Mouse (Mus musculus): ENCODE measurements at regions not wholly inside any gene's neighbourhood (a gene's known extent, or its start where the extent isn't known, plus 50 kb on each side); places are given as distances from the start of the nearest gene placed in this dataset.

DNA sequence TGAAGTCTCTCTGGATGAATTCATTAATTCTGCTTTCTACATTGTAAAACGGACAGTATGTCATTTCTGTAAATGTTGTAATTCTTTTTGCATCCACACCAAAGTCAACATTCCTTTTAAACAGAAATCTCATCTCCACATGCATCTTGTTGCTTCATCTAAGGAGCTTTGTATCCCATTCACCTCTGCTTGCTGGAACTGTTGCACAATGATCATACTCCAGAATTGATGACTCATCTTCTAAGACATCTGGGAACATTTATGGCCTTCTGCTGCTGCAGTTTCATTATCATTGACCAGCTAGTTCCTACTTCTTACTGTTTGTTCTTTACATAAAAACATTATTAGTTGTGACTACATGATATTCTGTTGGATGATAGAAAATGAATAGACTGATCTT is 1926.9 kb upstream of the Gm38303 start:
- Histone ChIP-seq H3K36me3 (no peaks in the 10 kb centered on the region), H3K9me3 (no peaks in the 10 kb centered on the region), H3K4me2 (replicated peaks) (no peak overlapping the region), H3K9ac (no peak overlapping the region), H3K4me1 (no peaks in the 10 kb centered on the region), H3K27me3 (replicated peaks) (no peaks in the 10 kb centered on the region), H3K4me3 (no peak overlapping the region), H3K27ac (no peak overlapping the region)
- no peak for ATAC-seq (ENCODE audit: low FRiP score, low read depth)
- WGBS: 85% methylated on average over 1 of the region's 1 CpGs

DNA sequence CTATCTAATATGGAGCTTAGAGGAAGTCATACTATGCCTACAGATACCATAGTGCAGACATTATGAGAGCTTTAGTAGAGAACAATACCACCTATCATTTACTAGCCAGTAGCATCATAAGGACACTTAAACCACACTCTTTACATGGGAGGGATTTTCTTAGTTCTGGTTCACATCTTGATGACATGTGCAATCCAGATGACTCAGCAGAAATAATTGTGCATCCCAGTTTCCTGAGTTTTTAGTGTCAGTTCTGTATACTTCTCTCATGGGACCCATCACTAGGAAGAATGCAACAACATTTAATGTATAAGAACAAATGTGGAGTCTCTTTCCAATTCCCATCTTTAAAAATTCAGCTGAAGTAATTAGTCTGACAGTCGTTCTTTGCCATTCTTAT is 1922.2 kb upstream of the Gm38303 start:
- Histone ChIP-seq H3K27me3 (replicated peaks) (no peaks in the 10 kb centered on the region), H3K4me1 (no peaks in the 10 kb centered on the region), H3K36me3 (no peaks in the 10 kb centered on the region), H3K4me3 (no peak overlapping the region), H3K9ac (no peak overlapping the region), H3K4me2 (replicated peaks) (no peak overlapping the region), H3K27ac (no peak overlapping the region), H3K9me3 (no peaks in the 10 kb centered on the region)
- WGBS: 73% methylated on average over 1 of the region's 1 CpGs
- no peak for ATAC-seq (ENCODE audit: low FRiP score, low read depth)

DNA sequence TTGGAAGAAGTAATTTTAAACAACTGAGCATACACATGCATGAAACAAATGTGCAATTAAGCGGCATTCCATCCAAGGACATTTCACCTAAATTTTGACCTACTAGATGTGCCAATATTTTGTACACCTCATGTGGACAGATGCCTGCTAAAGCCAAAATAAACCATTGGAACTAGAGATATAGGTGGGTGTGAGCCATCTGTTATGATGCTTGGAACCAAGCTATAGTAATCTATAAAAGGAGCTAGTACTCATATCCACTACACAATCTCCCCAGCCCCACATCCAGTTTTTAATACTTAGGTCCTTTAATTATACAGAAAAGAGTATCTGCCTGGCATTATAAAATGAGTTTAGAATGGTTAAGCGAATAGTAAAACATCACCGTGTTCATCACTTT is 1910.7 kb upstream of the Gm38303 start:
- H3K27ac ChIP-seq: no peak overlapping the region
- no peak overlapping the region for H3K4me2 ChIP-seq (replicated peaks)
- H3K4me3 ChIP-seq: no peak overlapping the region
- no peaks in the 10 kb centered on the region for H3K9me3 ChIP-seq
- ATAC-seq (ENCODE audit: low FRiP score, low read depth): no peak
- H3K4me1 ChIP-seq: no peaks in the 10 kb centered on the region
- WGBS: 92% methylated on average over 3 of the region's 3 CpGs
- no peaks in the 10 kb centered on the region for H3K27me3 ChIP-seq (replicated peaks)
- H3K36me3 ChIP-seq: no peaks in the 10 kb centered on the region
- no peak overlapping the region for H3K9ac ChIP-seq

DNA sequence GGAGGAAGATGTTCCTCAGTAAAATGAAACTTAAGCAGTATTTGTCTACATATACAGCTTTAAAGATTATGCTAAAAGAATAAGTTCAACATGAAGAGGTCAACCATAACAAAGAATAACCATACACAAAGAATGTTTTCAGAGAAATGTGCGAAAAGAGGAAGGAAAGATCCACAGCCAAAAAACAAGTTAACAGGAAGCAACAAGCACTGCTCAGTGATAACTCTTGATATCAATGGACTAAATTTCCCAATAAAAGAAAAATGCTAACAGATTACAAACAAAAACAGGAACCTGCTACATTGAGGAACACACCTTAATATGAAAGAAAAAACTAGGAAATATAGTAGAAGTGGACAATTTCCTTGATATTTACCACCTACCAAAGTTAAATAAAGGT is 1905.5 kb upstream of the Gm38303 start:
- 74% methylated on average over 1 of the region's 1 CpGs for WGBS
- no peak overlapping the region for H3K27ac ChIP-seq
- no peaks in the 10 kb centered on the region for H3K9me3 ChIP-seq
- no peak overlapping the region for H3K4me2 ChIP-seq (replicated peaks)
- no peaks in the 10 kb centered on the region for H3K36me3 ChIP-seq
- ATAC-seq (ENCODE audit: low FRiP score, low read depth): no peak
- H3K4me3 ChIP-seq: no peak overlapping the region
- H3K4me1 ChIP-seq: no peaks in the 10 kb centered on the region
- H3K9ac ChIP-seq: no peak overlapping the region
- H3K27me3 ChIP-seq (replicated peaks): no peaks in the 10 kb centered on the region

DNA sequence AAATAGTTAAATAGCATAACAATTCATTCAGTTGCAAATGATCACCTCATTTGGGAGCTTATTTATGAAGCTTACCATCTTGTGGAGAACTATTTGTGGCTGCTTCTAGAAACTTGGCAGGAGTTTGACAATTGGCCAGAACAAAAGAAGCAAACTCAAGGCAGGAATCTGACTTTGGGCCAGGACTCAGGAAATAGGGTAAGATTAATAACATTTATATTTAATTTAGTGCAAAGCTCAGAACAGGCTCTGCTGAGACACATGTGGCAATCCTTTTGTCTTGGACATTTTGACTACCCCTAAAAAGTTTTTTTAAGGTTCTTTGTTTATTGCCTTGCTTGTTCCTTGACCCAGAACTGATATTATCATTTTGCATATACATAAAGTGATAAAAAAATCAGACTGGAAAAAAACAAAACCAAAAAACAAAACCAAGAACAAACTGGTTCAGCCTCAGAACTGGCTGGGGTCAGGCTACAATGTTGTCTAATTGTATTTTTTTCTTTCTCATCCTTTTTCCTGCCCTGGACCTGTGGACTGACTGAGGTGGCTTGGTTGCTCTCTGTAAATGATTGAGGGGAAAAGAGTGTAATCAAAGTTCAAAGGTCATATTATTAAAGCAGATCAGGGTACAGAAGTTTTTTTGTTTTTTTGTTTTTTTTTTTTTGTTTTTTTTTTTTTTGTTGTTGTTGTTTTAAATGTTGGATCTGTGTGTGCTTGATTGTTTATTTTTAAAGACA is 1892.4 kb upstream of the Gm38303 start:
- no peak overlapping the region for H3K27ac ChIP-seq
- H3K36me3 ChIP-seq: no peaks in the 10 kb centered on the region
- no peak overlapping the region for H3K4me3 ChIP-seq
- H3K4me2 ChIP-seq (replicated peaks): no peak overlapping the region
- no peaks in the 10 kb centered on the region for H3K9me3 ChIP-seq
- no peaks in the 10 kb centered on the region for H3K27me3 ChIP-seq (replicated peaks)
- H3K4me1 ChIP-seq: no peaks in the 10 kb centered on the region
- H3K9ac ChIP-seq: no peak overlapping the region
- ATAC-seq (ENCODE audit: low FRiP score, low read depth): no peak

DNA sequence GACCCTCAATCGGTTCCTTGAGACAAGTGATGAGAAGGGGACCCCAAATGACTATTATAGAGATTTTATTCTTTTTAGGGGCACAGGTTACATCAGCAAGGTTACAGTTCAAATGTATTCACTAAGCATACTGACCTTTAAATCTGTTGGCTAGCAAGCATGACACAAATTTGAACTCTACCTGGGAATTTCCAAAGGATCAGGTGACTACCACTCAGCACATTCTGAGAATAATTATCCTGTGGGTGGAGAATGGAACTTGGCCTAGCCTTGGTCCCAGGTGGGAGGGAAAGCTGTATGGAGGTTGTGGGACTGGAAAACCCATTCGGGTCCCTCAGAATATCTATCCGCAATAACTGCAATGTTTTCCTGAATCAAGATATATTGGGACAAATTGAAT is 1891.3 kb upstream of the Gm38303 start:
- no peak for ATAC-seq (ENCODE audit: low FRiP score, low read depth)

DNA sequence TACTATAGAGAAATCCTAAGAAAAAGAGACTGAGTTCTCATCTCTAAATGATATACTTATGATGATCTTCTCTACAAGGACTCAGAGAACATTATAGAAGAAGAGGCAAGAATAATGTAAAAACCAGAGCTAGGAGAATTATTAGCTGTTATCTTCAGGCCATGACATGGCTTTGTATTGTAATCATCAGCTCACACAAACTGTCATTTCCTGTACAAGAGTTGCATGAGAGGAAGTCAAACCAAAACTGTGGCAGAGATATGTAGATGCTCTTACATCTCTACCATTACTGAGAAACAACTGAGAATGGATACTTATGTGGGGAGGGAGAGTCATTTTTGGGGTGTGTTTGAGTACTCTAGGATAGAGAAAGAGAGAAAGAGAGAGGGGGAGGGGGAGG is 1889.4 kb upstream of the Gm38303 start:
- Histone ChIP-seq H3K4me2 (replicated peaks) (no peak overlapping the region), H3K36me3 (no peaks in the 10 kb centered on the region), H3K9ac (no peak overlapping the region), H3K9me3 (no peaks in the 10 kb centered on the region), H3K4me1 (no peaks in the 10 kb centered on the region), H3K4me3 (no peak overlapping the region), H3K27ac (no peak overlapping the region), H3K27me3 (replicated peaks) (no peaks in the 10 kb centered on the region)
- ATAC-seq (ENCODE audit: low FRiP score, low read depth): no peak

More for the DNA sequence above, 1891.3 kb upstream of the Gm38303 start:
- H3K4me2 ChIP-seq (replicated peaks): no peak overlapping the region
- no peaks in the 10 kb centered on the region for H3K27me3 ChIP-seq (replicated peaks)
- H3K9me3 ChIP-seq: no peaks in the 10 kb centered on the region
- H3K27ac ChIP-seq: no peak overlapping the region
- no peaks in the 10 kb centered on the region for H3K4me1 ChIP-seq
- no peak overlapping the region for H3K9ac ChIP-seq
- H3K4me3 ChIP-seq: no peak overlapping the region
- 88% methylated on average over 3 of the region's 3 CpGs for WGBS
- H3K36me3 ChIP-seq: no peaks in the 10 kb centered on the region

DNA sequence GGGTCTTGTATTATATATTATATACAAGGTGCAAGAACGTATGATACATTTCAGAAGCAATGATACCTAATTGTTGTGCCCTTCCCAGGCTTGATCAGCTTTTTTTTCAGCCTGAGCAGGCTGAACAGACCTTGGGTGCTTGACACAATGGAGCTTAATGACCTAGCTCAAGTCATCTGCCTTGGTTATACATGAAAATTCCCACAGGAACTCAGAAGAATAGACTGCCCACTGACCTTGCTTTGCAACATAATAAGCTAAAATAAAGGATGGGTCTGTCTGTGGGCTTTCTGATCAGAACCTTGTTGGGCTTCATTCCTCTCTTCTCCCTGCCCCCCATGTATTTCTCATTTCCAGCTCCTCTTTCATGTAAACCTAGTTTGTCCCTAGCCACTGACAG is 1880.6 kb upstream of the Gm38303 start:
- Histone ChIP-seq H3K27me3 (replicated peaks) (no peaks in the 10 kb centered on the region), H3K4me2 (replicated peaks) (no peak overlapping the region), H3K36me3 (no peaks in the 10 kb centered on the region), H3K4me1 (no peaks in the 10 kb centered on the region), H3K9me3 (no peaks in the 10 kb centered on the region), H3K9ac (no peak overlapping the region), H3K27ac (no peak overlapping the region), H3K4me3 (no peak overlapping the region)
- 69% methylated on average over 1 of the region's 1 CpGs for WGBS
- no peak for ATAC-seq (ENCODE audit: low FRiP score, low read depth)

DNA sequence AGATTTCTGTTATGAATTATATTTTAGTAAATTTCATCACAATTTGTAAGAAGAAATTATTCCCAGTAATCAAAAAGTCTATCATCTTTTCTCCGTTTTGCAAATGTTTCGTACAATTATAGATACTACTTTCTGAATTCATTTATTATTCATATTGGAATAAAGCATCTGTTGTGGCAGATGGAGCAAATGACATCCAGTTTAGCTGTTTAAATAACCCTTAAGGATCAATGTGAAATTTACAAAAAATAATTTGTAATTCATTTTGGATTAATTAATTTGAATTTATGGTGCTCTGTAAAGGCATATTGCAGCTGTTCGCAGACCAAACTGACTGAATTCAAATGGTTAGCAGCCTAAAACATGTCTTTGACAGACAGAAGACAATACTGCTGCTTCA is 1879.3 kb upstream of the Gm38303 start:
- no peaks in the 10 kb centered on the region for H3K27me3 ChIP-seq (replicated peaks)
- no peaks in the 10 kb centered on the region for H3K9me3 ChIP-seq
- H3K4me1 ChIP-seq: no peaks in the 10 kb centered on the region
- H3K27ac ChIP-seq: no peak overlapping the region
- H3K9ac ChIP-seq: no peak overlapping the region
- H3K36me3 ChIP-seq: no peaks in the 10 kb centered on the region
- 91% methylated on average over 3 of the region's 3 CpGs for WGBS
- no peak for ATAC-seq (ENCODE audit: low FRiP score, low read depth)
- no peak overlapping the region for H3K4me2 ChIP-seq (replicated peaks)
- no peak overlapping the region for H3K4me3 ChIP-seq

DNA sequence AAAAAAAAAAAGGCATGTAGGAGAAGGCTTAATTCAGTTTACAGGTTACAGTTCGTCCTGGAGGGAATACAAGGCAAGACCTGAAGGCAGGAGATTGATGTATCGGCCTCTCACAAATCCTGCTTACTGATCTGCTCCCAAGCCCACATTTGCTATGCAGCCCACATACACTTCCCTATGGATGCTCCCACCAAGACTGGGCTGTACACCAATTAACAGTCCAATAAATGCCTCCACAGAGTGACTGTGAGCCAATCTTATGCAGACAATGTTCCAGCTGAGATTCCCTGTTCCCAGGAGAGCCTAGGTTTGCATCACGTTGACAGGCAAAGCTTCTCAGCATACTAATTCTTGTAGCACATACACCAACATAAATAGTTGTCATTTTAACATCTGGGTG is 1837.9 kb upstream of the Gm38303 start:
- WGBS: 56% methylated on average over 3 of the region's 3 CpGs
- Histone ChIP-seq H3K27me3 (replicated peaks) (no peaks in the 10 kb centered on the region), H3K9ac (no peak overlapping the region), H3K27ac (no peak overlapping the region), H3K4me3 (no peak overlapping the region), H3K36me3 (no peaks in the 10 kb centered on the region), H3K4me1 (no peaks in the 10 kb centered on the region), H3K4me2 (replicated peaks) (no peak overlapping the region), H3K9me3 (no peaks in the 10 kb centered on the region)
- peak; percentile 65 for ATAC-seq (ENCODE audit: low FRiP score, low read depth)

DNA sequence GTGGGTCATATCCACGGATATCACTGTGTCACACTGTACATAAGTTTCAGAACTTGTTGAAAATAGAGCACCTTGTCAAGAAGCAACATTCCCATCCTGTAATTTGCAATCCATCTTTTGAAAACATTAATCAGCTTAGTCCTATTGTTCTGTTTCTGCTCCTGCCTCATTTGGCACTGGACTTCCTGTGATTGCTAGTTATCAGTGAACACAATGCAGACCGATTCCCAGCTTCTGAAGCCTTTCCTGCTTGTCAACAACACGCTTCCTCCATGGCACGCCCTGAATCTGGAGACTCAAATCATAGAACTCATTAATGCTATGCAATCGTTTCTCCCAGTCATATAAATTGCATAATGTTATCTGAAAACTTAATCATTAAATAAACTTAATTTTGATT is 1815.8 kb upstream of the Gm38303 start:
- no peaks in the 10 kb centered on the region for H3K36me3 ChIP-seq
- H3K4me2 ChIP-seq (replicated peaks): no peak overlapping the region
- 82% methylated on average over 5 of the region's 5 CpGs for WGBS
- no peaks in the 10 kb centered on the region for H3K4me1 ChIP-seq
- no peak for ATAC-seq (ENCODE audit: low FRiP score, low read depth)
- no peaks in the 10 kb centered on the region for H3K9me3 ChIP-seq
- no peak overlapping the region for H3K9ac ChIP-seq
- H3K27me3 ChIP-seq (replicated peaks): no peaks in the 10 kb centered on the region
- H3K4me3 ChIP-seq: no peak overlapping the region
- H3K27ac ChIP-seq: no peak overlapping the region

All from neural tube, embryonic 12.5 days (tissue).